Mouse (Mus musculus): ENCODE measurements at regions not wholly inside any gene's neighbourhood (a gene's known extent, or its start where the extent isn't known, plus 50 kb on each side); places are given as distances from the start of the nearest gene placed in this dataset.

GRCm38 (mm10) chr3:137561986-137562385 is 59.4 kb upstream of the Ddit4l start:
- peak; percentile 30 for DNase-seq (ENCODE audit: low spot score)

- peak; percentile 9 for DNase-seq (ENCODE audit: low spot score)
Measured at GRCm38 (mm10) chr3:137563541-137564080, 57.8 kb upstream of the Ddit4l start.

DNA sequence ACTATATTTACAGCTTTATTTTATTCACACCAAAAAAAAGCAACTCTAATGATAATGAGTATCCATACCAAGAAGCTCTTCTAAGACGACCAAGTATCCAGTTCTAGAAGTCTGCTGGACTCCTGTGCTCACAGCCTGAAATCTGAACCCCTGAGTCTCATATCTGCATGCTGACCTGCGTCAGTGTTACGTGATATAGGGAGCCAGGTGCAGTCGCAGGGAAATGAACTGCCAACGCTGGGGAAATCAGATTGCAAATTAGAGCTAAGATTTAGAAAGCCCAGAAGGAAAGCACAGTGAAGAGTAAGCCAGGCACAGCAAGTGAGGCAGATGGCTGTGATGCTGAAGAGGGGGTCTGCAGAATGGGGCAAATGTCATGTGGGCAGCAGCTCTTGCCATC is 57.1 kb upstream of the Ddit4l start:
- DNase-seq (ENCODE audit: low spot score), result peak; percentile 74

DNA sequence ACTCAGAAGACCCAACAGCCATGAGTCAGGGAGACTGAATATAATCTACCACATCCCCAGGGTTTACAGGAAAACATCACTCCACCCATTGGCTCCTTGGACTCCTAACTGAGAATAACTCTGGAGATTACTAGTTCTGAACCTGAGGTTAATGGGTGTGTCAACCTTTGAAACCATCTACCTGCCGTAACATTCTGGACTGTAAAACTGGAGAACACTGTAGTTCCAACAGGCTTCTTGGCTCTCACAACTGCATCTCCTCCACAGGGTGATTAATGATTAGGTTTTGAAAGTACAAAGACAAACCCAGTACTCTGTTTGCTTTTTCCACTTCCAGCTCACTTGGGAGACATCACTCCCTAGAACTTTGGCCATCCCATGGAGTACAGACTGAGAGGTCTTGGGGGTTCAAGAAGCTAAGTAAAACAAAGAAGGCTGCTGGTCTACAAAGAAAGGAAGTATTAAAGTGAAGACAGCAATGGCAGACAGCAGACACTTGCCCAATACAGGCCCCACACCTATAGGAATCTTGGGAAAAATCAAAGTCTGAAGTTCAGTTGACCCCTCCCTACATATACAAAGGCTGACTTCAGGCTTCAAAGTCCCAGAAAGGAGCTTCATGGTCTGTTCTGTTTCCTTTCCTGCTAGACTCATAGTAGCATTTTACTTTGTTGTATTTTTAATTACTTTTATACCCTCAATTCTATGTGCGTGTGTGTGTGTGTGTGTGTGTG is 52.7 kb upstream of the Ddit4l start:
- DNase-seq (ENCODE audit: low spot score), result no peak

Measured in gastrocnemius, adult 18-20 months (tissue).